Mouse (Mus musculus) hindbrain, embryonic 10.5 days (tissue): Measurements from ENCODE around the gene Bach1. TPM values are rescaled to one million over a fixed set of nuclear protein-coding genes. Genes with fewer than 3 reads are reported as not detected.

Experiments used
- DNase-seq: peaks from one replicate; pipeline ENCODE4 v3.0.0-alpha.2; 2017; ENCODE audit warnings: low spot score
- H3K27ac ChIP-seq: fragments of 300-500 bp; sonication (generic); 2 replicates; pipeline ENCODE4 v1.5.1; 2016; ENCODE audit warnings: mild to moderate bottlenecking, moderate library complexity
- H3K27me3 ChIP-seq: fragments of 300-500 bp; sonication (generic); 2 replicates; pipeline ENCODE4 v1.6.1; 2016; ENCODE audit warnings: mild to moderate bottlenecking; ENCODE audit not compliant: poor library complexity, insufficient read depth, severe bottlenecking
- H3K36me3 ChIP-seq: fragments of 300-500 bp; sonication (generic); 2 replicates; pipeline ENCODE4 v1.6.1; 2016; ENCODE audit warnings: mild to moderate bottlenecking, moderate library complexity
- H3K4me1 ChIP-seq: fragments of 300-500 bp; sonication (generic); replicated peaks from 2 replicates; pipeline ENCODE4 v1.6.1; 2016; ENCODE audit warnings: mild to moderate bottlenecking
- H3K4me3 ChIP-seq: fragments of 300-500 bp; sonication (generic); 2 replicates; pipeline ENCODE4 v1.5.1; 2016; ENCODE audit warnings: mild to moderate bottlenecking, moderate library complexity
- H3K9me3 ChIP-seq: fragments of 300-500 bp; sonication (generic); 2 replicates; pipeline ENCODE4 v1.6.1; 2016; ENCODE audit warnings: mild to moderate bottlenecking, moderate library complexity
- WGBS: fragments of 180-500 bp; shearing (Covaris S2); methylation state at CpG from one replicate; pipeline ENCODE4 v1.1.7; 2016; 5-methylcytosine and 5-hydroxymethylcytosine counted together
- polyA plus RNA-seq: library from polyadenylated mRNA; unstranded; fragments of >200 nt; fragmentation: Nextera tagmentation; extraction: Ambion mirVana; gene quantifications from 2 replicates; pipeline ENCODE4 v1.2.1, GENCODE M21; 2016

Bach1 gene
- polyA plus RNA-seq, 1 experiment from 2014 or later, result 19.3 TPM

DNA sequence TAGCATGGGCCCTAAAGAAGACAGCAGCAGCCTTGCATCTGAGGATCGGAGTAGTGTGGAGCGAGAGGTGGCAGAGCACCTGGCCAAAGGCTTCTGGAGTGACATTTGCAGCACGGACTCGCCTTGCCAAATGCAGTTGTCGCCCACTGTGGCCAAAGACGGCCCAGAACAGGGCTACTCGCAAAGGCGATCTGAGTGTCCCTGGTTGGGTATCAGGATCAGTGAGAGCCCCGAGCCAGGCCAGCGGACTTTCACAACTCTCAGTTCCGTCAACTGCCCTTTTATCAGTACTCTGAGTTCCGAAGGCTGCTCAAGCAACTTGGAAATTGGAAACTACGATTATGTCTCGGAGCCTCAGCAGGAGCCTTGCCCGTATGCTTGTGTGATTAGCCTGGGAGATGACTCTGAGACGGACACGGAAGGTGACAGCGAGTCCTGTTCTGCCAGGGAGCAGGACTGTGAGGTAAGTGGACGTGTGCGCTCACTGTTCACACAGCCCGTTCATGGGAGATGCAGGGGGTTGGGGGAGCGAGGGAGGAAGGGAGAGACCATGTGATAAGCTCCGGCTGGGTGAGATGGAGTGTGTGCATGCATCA, 21.0 kb downstream of the Bach1 start:
- H3K27me3 ChIP-seq, result no peaks in the 10 kb centered on the region
- H3K4me3 ChIP-seq, result no peak overlapping the region
- peaks cover 78% of the 10 kb centered on the region for H3K36me3 ChIP-seq
- H3K27ac ChIP-seq, result no peak overlapping the region
- 94% methylated on average over 23 of the region's 23 CpGs for WGBS
- H3K9me3 ChIP-seq, result no peaks in the 10 kb centered on the region
- 0 out of 2 replicates have a peak, but pooled peaks cover 11% of the 10 kb centered on the region for H3K4me1 ChIP-seq
- DNase-seq, result no peak

DNA sequence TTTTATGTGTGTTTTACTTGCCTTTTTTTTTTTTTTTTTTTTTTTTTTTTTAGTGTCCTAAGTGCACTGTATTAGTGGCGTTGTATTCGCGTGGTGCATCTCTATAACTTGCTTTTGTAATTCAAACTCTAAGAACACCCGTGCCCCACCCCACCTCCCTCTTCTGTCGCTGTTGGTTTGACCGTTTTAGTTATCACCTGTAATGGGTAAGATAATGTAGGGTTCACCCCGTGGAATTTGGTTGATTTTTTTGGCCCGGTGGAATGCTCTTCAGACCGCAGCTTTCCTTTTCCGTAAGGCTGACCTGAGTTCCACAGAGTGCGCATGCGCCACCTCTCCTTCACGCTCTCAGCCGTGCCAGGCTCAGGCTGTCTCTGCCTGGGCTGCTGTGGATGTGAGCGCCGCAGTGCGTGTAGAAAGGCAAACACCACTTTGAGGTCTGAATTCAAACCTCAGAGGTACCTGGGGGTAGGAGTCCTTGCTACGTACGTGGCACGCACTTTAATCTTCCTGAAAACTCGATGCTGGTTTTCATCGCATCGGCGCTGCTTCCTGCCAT, 22.2 kb downstream of the Bach1 start:
- 95% methylated on average over 24 of the region's 24 CpGs for WGBS
- H3K9me3 ChIP-seq, result no peaks in the 10 kb centered on the region
- no peak overlapping the region for H3K27ac ChIP-seq
- no peak overlapping the region for H3K4me3 ChIP-seq
- peaks cover 82% of the 10 kb centered on the region for H3K36me3 ChIP-seq
- no peaks in the 10 kb centered on the region for H3K27me3 ChIP-seq
- no peak for DNase-seq
- 0 out of 2 replicates have a peak, but pooled peaks cover 7% of the 10 kb centered on the region for H3K4me1 ChIP-seq

DNA sequence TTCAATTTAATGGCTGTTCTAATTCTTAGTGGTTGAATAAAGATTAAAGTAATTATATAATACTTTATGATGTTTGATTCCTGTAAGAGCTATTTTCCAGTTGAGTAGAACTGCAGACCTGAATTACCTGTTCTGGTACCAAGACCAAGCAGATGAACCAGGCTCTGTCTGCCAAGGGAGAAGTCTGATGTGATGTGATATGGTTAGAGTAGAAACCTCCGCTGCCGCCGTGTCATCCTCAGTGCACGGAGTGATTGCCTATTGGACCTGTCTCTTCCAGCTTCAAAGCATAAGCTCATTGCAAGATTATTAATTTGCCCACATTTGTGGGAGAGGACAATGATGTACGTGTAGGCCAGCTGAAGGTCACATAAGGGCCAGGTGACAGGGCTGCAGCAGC, 24.1 kb downstream of the Bach1 start:
- no peaks in the 10 kb centered on the region for H3K9me3 ChIP-seq
- DNase-seq, result no peak
- H3K4me3 ChIP-seq, result no peak overlapping the region
- H3K4me1 ChIP-seq, result no peaks in the 10 kb centered on the region
- WGBS, result 95% methylated on average over 5 of the region's 5 CpGs
- H3K36me3 ChIP-seq, result peaks cover 87% of the 10 kb centered on the region
- H3K27ac ChIP-seq, result no peak overlapping the region
- no peaks in the 10 kb centered on the region for H3K27me3 ChIP-seq

DNA sequence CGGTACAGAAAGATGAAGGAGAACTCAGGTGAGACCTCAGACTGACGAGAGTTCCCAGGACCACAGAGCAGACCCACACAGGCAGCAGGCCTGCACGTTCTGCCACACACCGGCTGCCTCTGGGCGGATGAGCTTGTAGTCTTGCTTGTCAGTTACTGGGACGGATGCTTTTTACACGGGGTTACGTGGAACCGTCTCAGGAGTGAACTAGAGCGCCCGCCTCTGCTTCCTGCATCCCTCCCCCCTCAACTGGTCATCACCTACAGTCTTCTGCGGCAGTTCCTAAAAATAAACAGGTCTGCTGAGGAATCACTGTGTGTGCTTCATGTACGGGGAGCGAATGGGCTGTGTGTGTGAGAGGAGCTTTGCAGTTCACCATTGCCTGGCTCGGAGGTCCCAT, 24.7 kb downstream of the Bach1 start:
- Histone ChIP-seq H3K27me3 (no peaks in the 10 kb centered on the region), H3K36me3 (peaks cover 91% of the 10 kb centered on the region), H3K4me1 (no peaks in the 10 kb centered on the region), H3K4me3 (no peak overlapping the region), H3K27ac (no peak overlapping the region), H3K9me3 (no peaks in the 10 kb centered on the region)
- 93% methylated on average over 15 of the region's 15 CpGs for WGBS
- DNase-seq, result no peak

DNA sequence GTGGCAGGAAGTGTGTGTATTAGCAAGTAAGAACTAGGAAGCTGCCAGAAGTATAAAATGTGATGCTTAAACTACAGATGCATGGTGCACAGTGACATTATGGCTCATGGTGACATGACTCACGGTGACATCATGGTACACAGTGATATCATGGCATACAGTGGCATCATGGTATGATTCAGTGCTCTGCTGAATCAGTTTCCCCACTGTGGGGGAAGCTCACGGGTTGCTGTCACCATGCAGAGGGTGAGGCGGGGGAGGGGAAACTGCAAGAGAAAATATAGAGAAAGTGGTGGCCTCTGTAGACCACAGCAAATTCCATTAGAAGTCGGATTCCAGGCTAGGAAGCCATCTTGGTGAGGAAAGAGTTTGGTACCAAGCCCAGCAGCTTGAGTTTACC, 26.1 kb downstream of the Bach1 start:
- Histone ChIP-seq H3K9me3 (no peaks in the 10 kb centered on the region), H3K27ac (no peak overlapping the region), H3K4me3 (no peak overlapping the region), H3K4me1 (no peaks in the 10 kb centered on the region), H3K27me3 (no peaks in the 10 kb centered on the region), H3K36me3 (peaks cover 91% of the 10 kb centered on the region)
- WGBS, result 87% methylated on average over 4 of the region's 4 CpGs
- no peak for DNase-seq

DNA sequence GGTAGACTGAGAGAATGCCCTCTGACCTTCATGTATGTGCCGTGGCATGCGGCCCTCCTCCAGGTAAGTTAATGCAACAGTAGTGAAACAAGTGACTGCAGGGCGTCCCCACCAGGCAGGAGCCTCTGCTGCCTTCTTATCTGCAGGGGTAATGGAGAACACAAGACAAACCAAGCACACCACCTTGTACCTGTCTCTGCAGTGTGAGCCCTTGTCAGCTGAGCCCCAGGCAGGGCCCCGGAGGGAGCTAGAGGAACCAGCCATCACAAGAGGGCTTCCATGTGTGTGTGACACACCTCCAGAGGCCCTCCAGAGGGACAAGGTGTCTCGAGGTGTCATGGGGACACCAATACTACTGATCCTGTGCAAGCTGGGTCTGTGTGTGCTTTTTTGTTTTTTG, 26.5 kb downstream of the Bach1 start:
- no peak for DNase-seq
- Histone ChIP-seq H3K36me3 (peaks cover 91% of the 10 kb centered on the region), H3K4me3 (no peak overlapping the region), H3K27ac (no peak overlapping the region), H3K9me3 (no peaks in the 10 kb centered on the region), H3K27me3 (no peaks in the 10 kb centered on the region), H3K4me1 (no peaks in the 10 kb centered on the region)
- WGBS, result 91% methylated on average over 5 of the region's 5 CpGs

DNA sequence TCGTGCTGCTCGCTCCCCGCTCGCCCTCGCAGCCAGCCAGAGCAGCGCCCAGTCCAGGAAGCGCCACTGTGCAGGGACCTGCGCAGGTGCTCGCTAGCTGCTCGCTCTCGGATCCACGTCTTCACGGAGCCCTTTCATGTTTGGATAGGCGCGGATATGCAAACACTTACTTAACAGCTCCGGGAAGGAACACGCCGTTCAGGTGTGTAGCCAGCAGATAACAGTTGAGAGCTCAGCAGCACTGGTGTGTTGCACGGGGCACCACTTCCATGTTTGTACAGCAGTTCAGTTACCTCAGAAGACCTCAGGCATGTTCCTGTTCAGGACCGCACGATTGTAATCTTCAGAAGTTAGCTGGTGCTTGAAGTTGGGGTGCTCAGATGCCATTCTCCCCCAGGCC, 27.2 kb downstream of the Bach1 start:
- Histone ChIP-seq H3K27me3 (no peaks in the 10 kb centered on the region), H3K36me3 (peaks cover 94% of the 10 kb centered on the region), H3K4me3 (no peak overlapping the region), H3K4me1 (no peaks in the 10 kb centered on the region), H3K9me3 (no peaks in the 10 kb centered on the region), H3K27ac (no peak overlapping the region)
- 96% methylated on average over 21 of the region's 21 CpGs for WGBS
- DNase-seq, result no peak

DNA sequence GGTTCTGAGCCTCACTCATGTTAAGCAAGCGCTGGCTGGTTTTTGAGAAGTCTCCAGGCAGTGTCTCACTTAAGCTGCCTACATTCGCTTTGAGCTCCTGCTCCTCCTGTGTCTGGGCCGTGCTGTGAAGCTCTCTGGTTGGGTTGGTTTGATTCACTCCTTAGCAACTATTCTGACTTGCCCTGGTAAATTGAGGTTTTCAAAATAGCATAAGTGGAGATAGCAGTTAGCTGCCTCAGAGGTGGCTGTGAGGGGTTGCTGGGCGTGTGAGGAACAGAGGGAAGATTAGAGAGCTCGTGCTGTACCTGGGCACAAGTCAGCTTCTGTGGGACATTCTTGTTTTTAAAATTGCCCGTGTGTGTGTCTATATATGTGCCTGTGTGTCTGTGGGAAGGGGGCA, 27.6 kb downstream of the Bach1 start:
- 95% methylated on average over 6 of the region's 6 CpGs for WGBS
- Histone ChIP-seq H3K4me1 (no peaks in the 10 kb centered on the region), H3K36me3 (peaks cover 94% of the 10 kb centered on the region)

DNA sequence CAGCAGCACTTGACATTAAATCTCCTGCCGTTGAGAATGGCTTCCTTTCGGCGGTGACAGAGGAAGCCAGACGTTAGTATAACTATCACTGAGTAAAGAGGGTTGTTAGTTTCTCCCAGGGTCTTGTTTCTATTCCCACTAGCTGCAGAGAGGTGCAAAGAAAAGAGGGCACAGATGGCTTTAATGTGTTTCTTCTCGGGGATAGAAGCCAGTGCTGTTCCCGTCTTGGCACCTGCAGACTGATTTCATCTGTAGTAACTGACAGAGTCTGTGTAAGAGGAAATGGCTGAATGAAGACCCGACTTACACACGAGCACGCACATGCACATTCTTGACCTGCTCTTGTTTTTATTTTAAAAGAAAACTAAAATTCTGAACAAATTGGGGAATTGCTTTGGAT, 28.5 kb downstream of the Bach1 start:
- Histone ChIP-seq H3K36me3 (peaks cover 89% of the 10 kb centered on the region), H3K4me3 (no peak overlapping the region), H3K9me3 (no peaks in the 10 kb centered on the region), H3K4me1 (no peaks in the 10 kb centered on the region), H3K27ac (no peak overlapping the region), H3K27me3 (no peaks in the 10 kb centered on the region)
- no peak for DNase-seq
- WGBS, result 83% methylated on average over 9 of the region's 9 CpGs

More for the DNA sequence above, 27.6 kb downstream of the Bach1 start:
- H3K9me3 ChIP-seq, result no peaks in the 10 kb centered on the region
- H3K27ac ChIP-seq, result no peak overlapping the region
- DNase-seq, result no peak
- no peaks in the 10 kb centered on the region for H3K27me3 ChIP-seq
- no peak overlapping the region for H3K4me3 ChIP-seq

DNA sequence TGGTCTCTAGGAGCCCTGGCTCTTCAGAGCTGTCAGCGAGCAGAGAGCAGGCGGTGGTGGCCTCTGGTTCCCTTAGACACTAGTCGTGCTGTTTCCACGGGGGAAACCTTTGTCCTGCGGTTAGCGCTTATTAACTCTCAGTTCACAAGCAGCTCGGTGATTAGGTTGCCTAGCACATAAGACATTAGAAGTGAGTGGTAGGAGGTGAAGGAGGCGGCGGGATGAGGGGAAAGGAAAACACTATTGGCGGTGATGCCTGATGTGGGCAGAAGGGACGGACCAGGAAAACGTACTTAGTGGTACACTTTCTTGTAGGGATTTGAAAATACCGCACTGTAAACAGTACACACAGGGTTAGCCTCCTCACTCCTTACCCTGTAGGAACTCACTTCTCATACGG, 29.2 kb downstream of the Bach1 start:
- no peak overlapping the region for H3K4me3 ChIP-seq
- no peaks in the 10 kb centered on the region for H3K9me3 ChIP-seq
- peaks cover 83% of the 10 kb centered on the region for H3K36me3 ChIP-seq
- no peak overlapping the region for H3K27ac ChIP-seq
- no peak for DNase-seq
- WGBS, result 79% methylated on average over 14 of the region's 14 CpGs
- no peaks in the 10 kb centered on the region for H3K27me3 ChIP-seq
- no peaks in the 10 kb centered on the region for H3K4me1 ChIP-seq

DNA sequence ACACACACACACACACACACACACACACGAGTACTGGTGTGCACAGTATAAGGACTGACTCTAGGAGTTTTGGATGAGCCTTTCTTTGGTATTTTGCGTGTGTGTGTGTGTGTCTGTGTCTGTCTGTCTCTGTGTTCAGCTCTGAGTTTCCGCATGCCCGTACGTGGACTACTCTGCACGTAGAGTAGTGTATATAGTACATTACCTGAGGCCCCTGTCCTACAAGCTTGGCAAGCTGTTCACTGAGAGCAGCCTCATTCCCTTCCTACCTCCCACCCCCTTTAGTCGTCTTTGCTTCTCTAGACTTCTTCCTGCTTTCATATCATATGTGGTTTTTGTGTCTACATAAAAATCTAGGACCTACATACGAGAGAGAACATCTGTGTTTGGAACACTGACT, 30.0 kb downstream of the Bach1 start:
- WGBS, result 96% methylated on average over 8 of the region's 8 CpGs
- H3K36me3 ChIP-seq, result peaks cover 77% of the 10 kb centered on the region

DNA sequence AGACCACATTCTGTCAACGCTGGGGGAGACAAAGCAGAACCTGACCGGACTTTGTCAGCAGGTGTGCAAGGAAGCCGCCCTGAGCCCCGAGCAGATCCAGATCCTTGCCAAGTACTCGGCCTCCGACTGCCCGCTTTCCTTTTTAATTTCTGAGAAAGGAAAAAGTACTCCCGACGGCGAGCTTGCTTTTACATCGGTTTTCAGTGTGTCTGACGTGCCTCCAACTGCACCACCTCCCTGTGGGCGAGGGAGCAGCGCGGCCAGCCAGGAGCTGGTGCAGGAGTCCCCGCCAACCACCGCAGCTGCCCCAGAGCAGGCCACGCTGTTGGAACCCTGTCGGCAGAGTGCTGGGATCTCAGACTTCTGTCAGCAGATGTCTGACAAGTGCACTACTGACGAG, 30.7 kb downstream of the Bach1 start:
- no peaks in the 10 kb centered on the region for H3K27me3 ChIP-seq
- DNase-seq, result no peak
- peaks cover 77% of the 10 kb centered on the region for H3K36me3 ChIP-seq
- H3K9me3 ChIP-seq, result no peaks in the 10 kb centered on the region
- 91% methylated on average over 20 of the region's 20 CpGs for WGBS
- no peak overlapping the region for H3K27ac ChIP-seq
- H3K4me3 ChIP-seq, result no peak overlapping the region
- H3K4me1 ChIP-seq, result no peaks in the 10 kb centered on the region

More for the DNA sequence above, 30.0 kb downstream of the Bach1 start:
- Histone ChIP-seq H3K27me3 (no peaks in the 10 kb centered on the region), H3K4me1 (no peaks in the 10 kb centered on the region), H3K27ac (no peak overlapping the region), H3K9me3 (no peaks in the 10 kb centered on the region), H3K4me3 (no peak overlapping the region)
- no peak for DNase-seq

DNA sequence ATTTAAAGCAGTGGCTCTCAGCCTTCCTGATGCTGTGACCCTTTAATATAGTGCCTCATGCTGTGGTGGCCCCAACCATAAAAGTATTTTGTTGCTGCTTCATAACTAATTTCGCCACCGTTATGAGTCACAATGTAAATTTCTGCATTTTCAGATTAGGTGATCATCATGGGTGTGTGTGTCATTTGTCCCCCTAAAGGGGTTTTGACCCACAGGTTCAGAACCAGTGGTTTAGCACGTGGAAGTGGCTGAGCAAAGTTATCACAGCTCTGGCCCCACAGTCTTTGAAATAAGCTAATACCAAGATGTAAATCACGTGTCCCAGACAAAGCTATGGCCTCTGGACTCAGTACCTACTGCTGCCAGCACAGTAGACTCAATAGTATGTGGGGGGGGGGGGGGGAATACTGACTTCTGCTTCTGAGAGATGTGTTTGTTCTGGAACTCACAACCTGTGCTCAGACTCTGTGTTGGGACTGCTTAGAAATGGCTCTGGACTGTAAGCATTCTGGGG, 36.2 kb downstream of the Bach1 start:
- Histone ChIP-seq H3K27me3 (no peaks in the 10 kb centered on the region), H3K4me1 (peaks cover 9% of the 10 kb centered on the region), H3K9me3 (no peaks in the 10 kb centered on the region), H3K27ac (no peak overlapping the region), H3K36me3 (peaks cover 30% of the 10 kb centered on the region), H3K4me3 (no peak overlapping the region)
- WGBS, result 87% methylated on average over 4 of the region's 4 CpGs
- no peak for DNase-seq
